Mouse (Mus musculus) bone marrow, adult 2 months (tissue): Measurements from ENCODE around the gene Dytn. TPM values are rescaled to one million over a fixed set of nuclear protein-coding genes. Genes with fewer than 3 reads are reported as not detected.
"Not testable (repeated sequence)": the region's sequence is repeated elsewhere in the genome, so short reads cannot be mapped to it uniquely, and the experiment has no call there.

ENCODE experiments used
- H3K27ac ChIP-seq: fragments of 200-500 bp; 2 replicates; pipeline ENCODE4 v1.5.1; 2012; ENCODE audit warnings: low read depth, mild to moderate bottlenecking, control low read depth, inconsistent platforms, low read length; ENCODE audit not compliant: control insufficient read depth, poor library complexity, insufficient read depth
- H3K4me1 ChIP-seq: fragments of 200-500 bp; 2 replicates; pipeline ENCODE4 v1.6.1; 2011; ENCODE audit warnings: low read length; ENCODE audit not compliant: control insufficient read depth, insufficient read depth
- H3K4me3 ChIP-seq: fragments of 200-500 bp; replicated peaks from 2 replicates; pipeline ENCODE3; 2011; ENCODE audit warnings: mild to moderate bottlenecking, low read depth, low read length, control low read depth; ENCODE audit not compliant: control insufficient read depth
- CTCF ChIP-seq: fragments of 200-500 bp; IDR thresholded peaks from 2 replicates; pipeline ENCODE4 v1.5.1; 2011; ENCODE audit warnings: low read length, control low read depth; ENCODE audit not compliant: control insufficient read depth, insufficient read depth
- POLR2A ChIP-seq: fragments of 200-500 bp; IDR thresholded peaks from 2 replicates; pipeline ENCODE4 v1.6.1; 2011; ENCODE audit warnings: low read depth, mild to moderate bottlenecking, control low read depth, low read length, borderline replicate concordance; ENCODE audit not compliant: control insufficient read depth
- WGBS: fragments of 180-500 bp; shearing (Covaris S2); methylation state at CpG from one replicate; pipeline ENCODE4 v1.1.7; 2018; 5-methylcytosine and 5-hydroxymethylcytosine counted together
- polyA plus RNA-seq: library from polyadenylated mRNA; stranded (reverse); fragments of >200 nt; gene quantifications from 2 replicates; pipeline ENCODE4 v1.2.4, GENCODE M21; 2011; ENCODE audit warnings: low replicate concordance; ENCODE audit not compliant: missing spikeins, insufficient read depth, insufficient read length

Gene Dytn
- polyA plus RNA-seq, 1 experiment: not detected

DNA sequence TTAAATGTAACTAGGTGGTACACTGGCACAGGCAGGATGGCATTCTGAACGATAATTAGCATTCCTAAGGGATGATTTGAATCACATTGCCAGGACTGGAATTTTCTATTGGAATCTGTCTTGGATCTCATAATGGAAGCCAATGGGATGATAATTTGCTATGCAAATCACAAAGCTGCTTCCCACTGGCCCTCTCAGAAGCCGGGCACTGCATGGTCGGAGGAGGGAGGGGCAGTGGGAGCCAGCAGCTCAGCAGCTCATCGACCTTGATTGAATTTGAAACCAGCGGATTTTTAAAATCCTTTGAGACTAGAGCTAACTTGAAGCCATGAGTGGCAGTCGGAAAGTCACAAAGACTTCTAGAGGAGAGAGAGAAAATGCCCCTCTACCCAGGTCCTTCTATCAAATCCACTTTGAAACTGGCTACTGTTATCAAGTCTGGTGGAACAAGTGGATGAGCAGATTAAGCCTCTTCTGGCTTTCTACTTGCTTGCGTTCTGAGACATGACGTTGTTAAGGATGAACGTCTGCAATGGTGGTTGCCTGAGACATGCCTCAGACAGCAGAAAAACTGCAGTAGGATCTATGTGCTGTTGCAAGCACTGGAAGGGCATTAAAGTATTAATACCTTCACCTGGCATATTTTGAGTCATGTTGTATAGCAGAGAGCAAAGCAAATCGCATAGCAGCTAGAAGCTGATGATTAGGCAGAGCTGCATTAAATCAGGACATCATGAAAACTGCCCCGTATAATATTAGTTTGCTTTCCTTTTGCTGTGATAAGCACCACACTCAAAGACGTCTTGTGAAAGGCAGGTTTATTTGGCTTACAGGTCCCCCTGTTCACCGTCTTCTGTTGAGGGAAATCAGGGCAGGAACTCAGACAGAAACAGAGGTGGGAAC is 18.5 kb downstream of the Dytn start:
- TF ChIP-seq CTCF: no peak
- WGBS: 30% methylated on average over 13 of the region's 13 CpGs
- Histone ChIP-seq H3K4me1 (no peaks in the 10 kb centered on the region), H3K4me3 (no peak overlapping the region), H3K27ac (no peak overlapping the region)

DNA sequence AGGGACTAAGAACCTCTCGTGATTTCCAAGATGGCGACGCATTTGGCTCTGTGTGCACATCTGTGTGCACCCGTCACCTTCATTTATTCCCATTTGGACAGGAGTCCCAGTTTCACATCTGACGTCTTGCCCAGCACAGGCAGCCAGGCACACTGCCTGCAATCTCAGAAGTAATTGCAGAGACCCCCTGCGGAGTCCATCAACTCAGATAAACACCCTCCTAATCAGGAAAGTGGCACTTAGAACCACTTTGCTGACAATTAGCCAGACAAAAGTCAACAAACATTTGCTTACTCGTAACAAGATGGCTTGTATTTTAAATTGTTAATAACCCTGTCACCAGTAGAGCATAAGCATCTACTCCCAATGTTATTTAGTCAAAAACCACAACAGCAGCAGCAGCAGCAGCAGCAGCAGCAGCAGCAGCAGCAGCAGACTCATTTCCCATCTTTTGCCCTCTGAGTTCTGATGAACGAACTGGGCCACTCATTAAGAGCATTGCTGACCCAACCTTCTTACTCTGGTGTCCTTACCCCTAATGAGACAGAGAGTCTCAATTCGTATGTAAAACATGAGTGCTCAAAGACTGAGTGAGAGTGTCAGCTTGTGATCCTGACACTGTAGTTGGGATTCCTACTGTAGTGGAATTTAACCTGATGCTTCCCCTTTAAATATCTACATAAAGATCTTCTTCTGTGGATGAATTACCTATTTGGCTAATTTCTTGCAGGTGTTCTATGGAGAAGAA is 19.4 kb downstream of the Dytn start:
- no peak overlapping the region for H3K4me3 ChIP-seq
- H3K27ac ChIP-seq: no peak overlapping the region
- 49% methylated on average over 9 of the region's 9 CpGs for WGBS
- TF ChIP-seq POLR2A (no peak), CTCF (no peak)
- H3K4me1 ChIP-seq: no peaks in the 10 kb centered on the region

DNA sequence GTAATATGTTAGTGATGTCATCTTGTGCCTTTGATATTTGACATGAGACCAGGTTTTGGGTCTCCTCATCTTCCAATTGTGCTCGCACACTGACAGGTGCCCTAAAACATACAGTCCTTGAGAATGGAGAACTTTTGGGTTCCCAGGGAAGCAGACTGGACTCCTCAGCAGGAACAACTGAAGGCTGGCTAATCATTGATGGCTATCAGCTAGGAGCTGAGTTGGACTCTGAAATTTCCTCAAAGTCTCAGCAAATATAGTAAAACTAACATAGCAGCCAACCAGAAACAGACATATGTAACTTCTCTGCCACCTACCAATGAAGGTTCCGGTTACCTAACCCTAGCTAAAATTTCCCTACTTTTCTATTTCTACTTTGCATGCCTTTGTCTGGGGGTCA is 20.6 kb downstream of the Dytn start:
- Histone ChIP-seq H3K27ac (no peak overlapping the region), H3K4me1 (no peaks in the 10 kb centered on the region), H3K4me3 (no peak overlapping the region)
- 90% methylated on average over 2 of the region's 2 CpGs for WGBS
- no peak for TF ChIP-seq POLR2A
- no peak for TF ChIP-seq CTCF

DNA sequence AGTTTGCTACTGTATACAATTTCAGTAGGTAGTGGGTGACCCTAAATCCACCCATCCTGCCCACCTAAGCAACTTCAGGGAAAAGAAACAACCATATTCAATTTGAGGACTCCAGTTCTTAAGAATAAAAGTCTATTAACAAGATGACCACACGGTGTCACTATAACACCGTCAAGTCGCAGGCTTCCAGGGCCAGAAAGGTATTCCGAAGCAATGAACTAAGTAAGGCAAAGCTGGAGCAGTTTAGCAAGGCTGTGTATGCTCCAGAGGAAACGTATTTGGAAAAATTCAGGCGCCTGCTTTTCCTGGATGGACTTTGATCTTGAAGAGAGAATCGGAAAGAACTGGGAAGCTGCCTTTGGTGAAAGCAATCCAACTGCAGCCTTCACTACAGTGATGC is 27.1 kb downstream of the Dytn start:
- no peaks in the 10 kb centered on the region for H3K4me1 ChIP-seq
- H3K4me3 ChIP-seq: no peak overlapping the region
- TF ChIP-seq POLR2A (no peak), CTCF (no peak; the same call in 1 of the 2 replicates)
- H3K27ac ChIP-seq: no peak overlapping the region
- WGBS: 4% methylated on average over 7 of the region's 7 CpGs

DNA sequence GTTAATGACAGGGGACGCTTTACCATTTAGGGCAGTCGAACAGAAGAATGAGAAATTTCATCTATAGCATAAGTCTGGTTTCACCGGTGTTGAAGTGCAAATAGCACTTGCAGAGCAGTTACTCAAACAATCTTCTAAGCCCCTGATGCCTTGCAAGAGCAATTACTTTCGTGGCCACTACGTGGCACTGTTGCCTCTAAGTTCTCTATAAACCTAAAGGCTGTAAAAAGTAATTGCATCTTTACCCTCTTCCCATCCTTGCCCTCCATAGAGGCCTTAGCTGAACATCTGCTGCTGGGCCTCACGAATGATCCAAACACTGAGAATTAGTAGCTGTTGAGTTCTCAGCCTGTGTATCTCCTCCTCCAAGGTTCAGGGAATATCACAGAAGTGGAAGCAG is 28.7 kb downstream of the Dytn start:
- H3K4me1 ChIP-seq: no peaks in the 10 kb centered on the region
- no peak overlapping the region for H3K4me3 ChIP-seq
- no peak overlapping the region for H3K27ac ChIP-seq
- TF ChIP-seq POLR2A (no peak), CTCF (no peak)
- 11% methylated on average over 6 of the region's 6 CpGs for WGBS

DNA sequence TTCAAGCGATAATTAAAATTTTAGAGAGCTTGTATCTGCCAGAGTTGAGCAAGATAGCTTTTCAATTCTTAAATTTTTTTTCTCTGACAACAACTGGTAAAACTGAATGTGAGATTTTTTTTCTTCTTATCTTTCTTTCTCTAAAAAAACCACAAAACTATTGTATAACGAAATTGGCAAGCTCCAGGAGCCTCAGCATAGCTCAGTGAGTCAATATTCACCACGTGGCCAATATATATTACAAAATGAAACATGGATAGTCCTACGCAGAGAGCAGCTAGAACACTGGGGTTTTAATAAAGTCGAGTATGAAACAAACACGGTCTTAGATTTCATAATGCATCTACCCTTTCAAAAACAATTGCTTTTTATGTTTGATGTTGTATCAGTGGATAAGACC is 46.8 kb downstream of the Dytn start:
- no peaks in the 10 kb centered on the region for H3K4me1 ChIP-seq
- 46% methylated on average over 6 of the region's 6 CpGs for WGBS
- no peak overlapping the region for H3K27ac ChIP-seq
- no peak for TF ChIP-seq CTCF
- TF ChIP-seq POLR2A: no peak
- no peak overlapping the region for H3K4me3 ChIP-seq

DNA sequence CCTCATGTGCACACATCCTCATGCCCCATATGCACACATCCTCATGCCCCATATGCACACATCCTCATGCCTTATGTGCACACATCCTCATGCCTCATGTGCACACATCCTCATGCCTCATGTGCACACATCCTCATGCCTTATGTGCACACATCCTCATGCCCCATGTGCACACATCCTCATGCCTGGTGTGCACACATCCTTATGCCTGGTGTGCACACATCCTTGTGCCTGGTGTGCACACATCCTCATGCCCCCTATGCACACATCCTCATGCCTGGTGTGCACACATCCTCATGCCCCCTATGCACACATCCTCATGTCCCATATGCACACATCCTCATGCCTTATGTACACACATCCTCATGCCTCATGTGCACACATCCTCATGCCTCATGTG is 56.3 kb downstream of the Dytn start:
- not testable (repeated sequence) for H3K4me1 ChIP-seq, H3K27ac ChIP-seq, H3K4me3 ChIP-seq

DNA sequence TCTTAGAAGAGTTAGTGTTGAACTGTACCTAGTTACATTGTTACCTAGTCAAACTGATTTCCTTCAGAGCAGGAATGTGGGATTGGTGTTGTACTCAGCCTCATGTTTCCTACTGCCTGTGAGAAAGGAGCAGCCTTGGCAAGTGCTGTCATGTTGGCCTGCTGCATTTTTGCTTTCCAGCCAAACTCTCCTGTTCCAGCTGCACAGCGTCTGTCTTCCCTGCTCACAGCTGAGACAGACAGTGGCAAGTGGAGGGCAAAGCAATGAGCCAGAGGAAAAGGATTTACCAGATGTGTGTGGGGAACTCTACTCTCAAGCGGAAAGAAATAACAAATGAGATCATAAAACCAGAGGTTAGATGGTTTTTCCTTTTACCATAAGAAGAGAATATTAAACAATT is 58.5 kb downstream of the Dytn start:
- 58% methylated on average over 2 of the region's 2 CpGs for WGBS
- H3K4me3 ChIP-seq: no peak overlapping the region
- H3K4me1 ChIP-seq: no peaks in the 10 kb centered on the region
- TF ChIP-seq CTCF (no peak), POLR2A (no peak)
- H3K27ac ChIP-seq: no peak overlapping the region
